Mouse (Mus musculus): Measurements from ENCODE around the gene Sorcs3.
A peak's percentile ranks its signal among the peaks of the same experiment; 100 is the strongest.

The Sorcs3 gene

DNA sequence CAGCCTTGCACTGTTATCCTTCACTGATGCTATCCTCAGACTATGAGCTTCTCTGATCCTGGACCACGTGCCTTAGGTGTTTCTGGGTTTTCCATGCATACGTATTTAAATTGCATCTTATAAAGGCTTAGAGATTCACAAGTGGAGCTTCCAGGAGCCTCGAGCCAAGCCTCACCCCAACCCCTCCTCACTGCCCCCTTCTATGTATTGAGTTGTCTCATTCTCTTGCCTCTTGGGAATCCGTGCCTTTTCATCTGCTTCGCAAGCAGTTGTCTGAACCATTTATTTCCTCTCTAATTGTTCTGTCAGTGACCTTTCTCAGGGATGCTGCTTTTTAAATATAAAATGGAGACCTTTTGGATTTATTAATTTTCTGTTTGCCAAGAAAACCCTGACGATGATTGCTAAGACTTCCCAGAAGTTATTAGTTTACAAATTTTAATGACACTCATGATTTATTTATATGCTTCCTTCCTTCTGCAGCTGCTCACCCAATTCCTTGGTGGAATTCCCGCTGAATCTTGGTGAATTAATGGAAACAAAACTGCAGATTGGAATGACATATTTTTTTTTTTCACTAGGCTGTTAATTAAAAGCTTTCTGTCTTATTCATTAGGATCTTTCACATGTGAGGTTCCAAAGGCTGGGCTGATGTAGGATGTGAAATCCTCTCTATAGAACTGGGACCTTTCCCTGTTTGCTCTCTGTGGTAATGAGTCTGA lies 199.1 kb downstream of the Sorcs3 start:
- no peak for DNase-seq

DNA sequence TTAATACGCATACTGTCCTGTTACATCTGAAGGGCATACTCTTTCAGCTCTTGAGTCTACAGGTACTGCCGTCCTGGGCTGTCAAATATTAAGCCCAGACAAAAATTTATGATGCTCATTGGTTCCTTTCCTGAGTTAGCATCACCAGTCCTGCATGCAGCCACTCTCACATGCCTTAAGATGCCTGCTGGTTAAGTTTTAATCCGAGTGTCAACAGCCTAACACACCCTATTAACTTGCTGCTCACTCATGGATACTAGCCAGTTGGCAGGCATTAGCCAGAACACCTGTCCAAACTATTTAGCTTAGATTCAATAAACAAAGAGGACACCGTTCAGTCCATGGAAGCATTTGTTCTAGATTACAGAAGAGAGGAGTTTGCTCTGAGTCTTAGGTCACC lies 202.4 kb downstream of the Sorcs3 start:
- DNase-seq, result peak; percentile 13

DNA sequence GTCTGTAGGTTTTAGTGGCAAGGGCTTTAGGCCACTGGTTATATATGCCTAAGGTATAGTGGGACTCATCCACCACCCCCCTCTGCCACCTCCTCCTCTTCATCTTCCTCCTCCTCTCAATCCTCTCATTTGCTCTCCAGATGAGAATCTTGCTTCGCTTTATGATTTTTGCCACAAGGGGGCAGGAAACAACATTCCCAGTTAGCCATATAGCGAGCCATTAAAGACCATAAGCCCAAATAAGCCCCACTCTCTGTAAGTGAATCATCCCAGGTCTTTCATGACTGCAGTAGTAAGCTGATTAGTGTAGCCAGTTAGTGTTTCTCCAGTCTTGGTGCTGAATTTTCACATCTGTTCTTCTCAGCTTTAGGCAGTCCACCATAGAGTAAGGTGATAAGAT lies 205.5 kb downstream of the Sorcs3 start:
- peak; percentile 7 for DNase-seq

DNA sequence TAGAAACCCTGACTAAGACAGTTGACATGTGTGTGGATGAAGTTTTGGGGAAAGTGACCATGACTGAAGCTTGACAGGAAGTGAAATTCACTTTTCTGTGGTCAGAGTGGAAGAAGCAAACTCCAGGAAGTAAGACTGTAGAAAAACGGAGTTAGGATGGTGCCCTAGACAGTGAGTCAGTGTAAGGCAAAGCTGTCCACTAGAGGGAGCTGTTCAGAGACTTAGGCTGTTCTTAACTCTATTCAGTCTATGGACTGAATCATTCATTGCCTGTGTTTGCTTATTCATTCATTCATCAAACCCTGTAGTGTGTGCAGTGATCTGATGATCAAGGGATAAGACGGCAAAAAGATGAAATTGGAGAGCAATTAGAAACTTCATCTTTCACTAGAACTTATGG lies 208.0 kb downstream of the Sorcs3 start:
- DNase-seq, result peak; percentile 57

DNA sequence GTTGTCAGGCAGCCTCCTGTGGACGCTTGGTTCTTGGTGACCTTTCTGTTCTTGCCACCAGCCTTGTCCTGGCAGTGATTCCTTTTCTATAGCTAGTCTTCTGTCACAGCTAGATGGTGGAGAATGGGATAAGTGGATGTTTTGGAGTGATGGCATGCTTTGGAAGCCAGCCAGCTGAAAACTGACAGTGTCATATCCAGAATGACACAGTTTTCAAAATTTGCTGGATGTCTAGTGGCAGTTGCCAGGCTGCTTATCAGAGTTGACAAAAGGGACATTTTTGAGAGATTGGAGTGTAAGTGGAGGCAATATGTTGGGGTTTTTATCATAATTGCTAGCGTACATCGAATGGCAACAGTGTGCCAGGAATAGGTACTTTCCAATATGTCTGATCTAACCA lies 212.5 kb downstream of the Sorcs3 start:
- DNase-seq, result no peak

DNA sequence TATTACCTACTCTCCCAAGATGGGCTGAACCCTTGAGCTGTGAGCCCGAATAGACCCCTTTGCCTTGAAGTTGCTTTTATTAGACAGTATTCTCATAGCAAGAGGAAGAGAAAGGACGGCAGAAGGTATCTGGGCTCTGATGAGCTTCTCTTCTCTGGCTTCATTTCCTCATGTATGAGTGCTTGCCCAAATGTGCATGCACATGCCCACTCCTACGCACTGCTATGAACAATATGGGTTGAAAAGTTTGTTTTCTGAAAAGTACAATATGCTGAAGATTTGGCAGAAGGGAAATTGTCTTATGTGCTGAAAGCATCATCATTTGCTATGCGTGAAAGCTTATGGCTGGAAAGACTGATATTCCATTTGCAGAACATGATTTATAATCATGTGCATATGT lies 223.4 kb downstream of the Sorcs3 start:
- no peak for DNase-seq

DNA sequence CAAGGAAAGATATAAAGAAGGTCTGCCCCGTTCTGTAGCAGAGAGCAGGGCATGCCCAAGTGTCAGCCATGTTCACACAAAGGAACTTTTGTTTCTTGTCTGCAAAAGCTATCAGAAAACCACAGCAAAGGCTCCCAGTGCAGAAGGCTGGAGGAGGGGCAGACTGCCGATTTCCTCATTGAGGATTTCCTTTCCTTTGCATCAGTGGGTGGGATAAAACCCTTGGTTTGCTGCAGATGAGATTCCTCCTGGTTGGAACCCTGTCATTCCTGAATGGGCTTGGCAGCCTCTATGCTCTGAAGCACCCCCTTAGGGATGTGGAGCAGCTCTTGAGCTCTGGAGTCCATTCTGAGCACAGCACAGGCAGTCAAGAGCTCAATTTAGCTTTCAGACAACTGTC lies 223.9 kb downstream of the Sorcs3 start:
- peak; percentile 53 for DNase-seq

DNA sequence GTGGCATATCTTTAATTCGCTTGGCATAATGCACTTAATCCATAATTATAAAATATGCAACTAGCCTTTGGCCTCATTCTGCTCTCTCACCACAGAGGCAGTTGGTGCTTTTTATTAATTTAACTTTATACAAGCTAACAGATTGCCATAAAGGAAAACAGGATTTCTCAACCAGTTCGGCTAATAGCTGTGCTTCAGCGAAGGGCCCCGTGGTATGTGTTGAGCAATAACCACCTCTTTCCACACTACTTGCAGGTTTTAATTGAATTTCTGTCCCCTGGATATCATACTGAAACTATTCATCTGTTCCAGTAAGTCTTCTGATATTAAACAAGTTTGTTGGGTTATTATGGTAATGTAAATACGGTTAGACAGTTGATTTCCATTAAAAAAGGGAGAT lies 224.5 kb downstream of the Sorcs3 start:
- peak; percentile 56 for DNase-seq

DNA sequence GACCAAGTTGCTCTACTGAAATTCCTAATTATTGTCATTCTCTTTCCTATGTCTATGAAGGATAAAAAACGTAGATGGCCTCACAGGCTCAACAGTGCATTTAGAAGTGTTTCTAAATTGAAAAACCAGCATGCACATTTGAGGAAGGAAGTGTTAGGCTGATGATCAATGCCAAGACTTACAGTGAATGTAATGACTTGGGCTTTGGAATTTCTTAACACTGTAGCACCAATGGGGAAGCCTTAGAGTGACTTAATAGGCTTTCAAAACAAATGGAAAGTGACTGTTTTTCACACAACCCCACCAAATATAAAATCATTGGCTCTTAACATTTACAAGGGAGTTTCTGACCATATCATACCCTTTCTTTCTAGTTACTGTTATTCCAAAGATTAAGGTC lies 232.6 kb downstream of the Sorcs3 start:
- no peak for DNase-seq

DNA sequence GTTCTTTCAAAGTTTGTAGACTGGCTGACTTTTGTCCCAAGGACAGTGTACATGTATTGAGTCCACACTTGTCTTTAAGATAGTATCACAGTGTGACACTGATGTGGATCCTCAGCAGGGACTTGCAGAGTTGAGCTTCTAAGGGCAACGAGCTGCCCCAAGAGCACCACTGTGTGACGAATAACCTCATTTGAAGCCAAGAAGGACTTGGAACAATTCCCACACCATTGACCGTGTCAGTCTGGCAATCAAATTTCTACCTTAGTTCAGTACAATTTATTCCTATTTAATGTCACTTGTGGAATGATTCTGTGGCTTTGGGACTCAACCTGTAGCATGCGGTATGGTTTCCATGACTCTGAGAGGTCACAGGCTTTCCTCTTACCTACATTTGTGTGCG lies 255.3 kb downstream of the Sorcs3 start:
- no peak for DNase-seq

DNA sequence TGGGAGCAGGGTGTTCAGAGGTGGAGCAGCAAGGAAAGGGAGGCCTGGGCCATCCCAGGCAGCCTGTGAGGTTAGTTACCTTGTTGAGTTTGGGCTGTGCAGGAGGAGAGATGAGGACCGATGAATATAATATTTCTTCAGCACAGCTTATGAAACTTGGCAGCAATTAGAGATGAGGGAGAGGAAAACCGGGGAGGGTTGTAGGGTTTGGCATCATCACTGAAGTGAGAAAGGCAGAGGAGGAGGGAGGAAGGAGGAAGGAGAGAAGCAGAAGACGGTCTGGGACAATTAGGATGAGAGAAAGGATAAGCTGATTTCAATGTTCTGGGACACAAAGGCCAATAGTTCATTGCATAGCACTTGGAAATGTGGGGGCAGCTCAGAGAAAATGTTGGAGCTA lies 256.6 kb downstream of the Sorcs3 start:
- no peak for DNase-seq

DNA sequence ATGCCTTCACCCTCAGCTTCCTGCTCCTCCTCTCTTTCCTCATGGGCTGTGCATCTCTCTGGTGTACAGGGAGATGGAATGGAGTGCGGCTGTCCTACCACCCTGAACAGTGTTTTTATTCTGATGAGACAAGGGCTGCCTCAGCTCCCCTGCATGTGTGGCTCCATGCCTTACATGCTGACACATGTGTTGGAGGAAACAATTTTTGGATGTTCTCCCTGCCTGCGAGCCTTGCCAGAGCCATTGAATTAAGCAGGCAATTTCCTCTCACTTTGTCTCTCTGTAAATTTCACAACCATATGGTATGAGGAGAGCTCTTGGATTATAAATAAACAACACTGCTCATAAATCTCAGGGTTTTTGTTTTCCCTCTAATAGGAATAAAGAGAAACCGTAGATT lies 257.7 kb downstream of the Sorcs3 start:
- DNase-seq, result no peak

DNA sequence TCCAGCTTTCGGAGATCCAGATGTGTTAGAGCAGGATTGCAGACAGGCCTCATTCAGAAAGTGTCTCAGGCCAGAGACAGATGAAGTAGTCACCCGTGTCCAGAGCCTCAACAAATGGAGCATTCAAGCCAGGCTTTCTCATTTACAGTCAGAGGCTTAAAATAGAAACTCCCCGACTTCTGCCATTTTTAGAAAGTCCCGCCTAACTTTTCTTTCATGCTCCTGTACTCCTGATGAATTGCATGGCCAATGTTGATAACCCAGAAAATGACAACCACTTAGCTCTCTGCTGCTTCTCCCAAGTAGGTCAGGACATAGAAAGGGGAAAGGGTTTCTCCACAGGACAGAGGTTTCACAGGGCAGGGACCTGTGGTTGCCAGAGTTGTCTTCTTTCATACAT lies 261.6 kb downstream of the Sorcs3 start:
- no peak for DNase-seq

DNA sequence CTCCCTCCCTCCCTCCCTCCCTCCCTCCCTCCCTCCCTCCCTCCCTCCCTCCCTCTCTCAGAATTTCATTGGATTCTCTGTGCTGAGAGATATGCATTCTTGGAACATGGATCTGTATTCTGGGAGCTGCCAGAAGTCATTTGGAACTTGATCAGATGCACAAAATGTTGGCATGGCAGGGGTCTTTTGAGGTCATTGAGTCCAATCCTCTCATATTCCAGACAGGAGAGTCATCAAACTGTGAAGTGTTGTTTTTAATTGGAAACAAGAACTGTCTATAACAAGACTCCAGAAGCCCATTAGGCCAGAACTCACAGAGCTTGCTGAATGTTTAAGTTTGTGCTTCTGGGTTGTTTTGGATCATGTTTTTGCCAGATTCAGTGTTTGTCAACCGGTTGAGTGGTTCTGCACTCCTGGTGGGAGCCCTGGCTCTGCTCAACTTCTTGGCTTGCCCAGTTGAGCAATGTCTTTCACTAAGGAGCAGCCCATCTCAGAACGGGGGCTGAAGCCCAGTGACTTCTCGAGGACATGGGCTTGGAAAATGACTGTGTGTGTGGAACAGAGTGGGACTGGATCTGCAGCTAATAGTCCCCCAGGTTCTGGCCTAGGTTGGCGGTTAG lies 264.1 kb downstream of the Sorcs3 start:
- DNase-seq, result no peak

DNA sequence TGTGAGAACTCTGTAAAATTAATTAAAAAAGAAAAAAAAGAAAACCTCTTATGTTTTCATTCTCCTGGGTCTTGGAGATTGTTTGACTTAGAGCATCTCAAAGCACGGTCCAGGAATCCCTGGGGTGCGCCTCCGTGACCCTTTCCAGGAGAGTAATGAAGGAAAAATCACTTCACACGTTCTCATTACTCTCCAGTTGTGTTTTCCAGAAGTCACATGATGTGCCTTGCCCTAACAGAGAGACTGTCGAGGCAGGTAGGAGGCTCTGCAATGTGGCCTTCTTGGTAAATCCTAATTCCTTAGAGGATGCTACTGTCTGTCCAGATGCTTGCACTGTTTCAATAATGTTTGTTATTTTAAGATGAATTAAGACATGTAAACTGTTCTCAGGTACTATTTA lies 266.1 kb downstream of the Sorcs3 start:
- no peak for DNase-seq

DNA sequence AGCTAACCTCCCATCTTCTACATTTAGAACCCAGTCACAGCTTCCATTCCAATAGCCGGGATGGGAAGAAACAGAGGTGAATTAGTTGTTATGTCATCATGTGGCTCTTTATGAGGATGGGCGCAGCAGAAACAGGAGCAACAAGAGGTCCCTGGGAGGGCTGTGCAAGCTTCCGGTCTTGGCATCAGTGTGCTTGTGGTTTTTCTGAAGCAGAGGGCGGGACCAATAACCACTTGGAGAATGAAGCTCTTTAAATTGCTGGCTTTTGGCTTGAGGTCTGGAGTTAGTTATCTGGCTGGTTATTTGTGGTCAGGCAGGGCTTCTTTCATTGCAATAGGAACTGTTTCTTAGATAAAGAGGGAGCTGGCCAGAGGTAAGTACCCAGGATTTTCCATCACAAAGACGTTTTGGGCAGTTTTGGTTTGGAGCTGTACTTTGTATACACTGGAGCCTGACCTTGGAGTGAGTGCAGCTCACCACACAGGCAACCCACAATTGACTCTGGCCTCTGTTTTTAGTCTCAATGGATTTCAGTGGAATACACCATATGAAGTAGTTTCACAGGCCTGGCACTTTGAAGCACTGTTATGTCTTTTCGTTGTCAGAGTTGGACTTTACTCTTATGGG lies 270.1 kb downstream of the Sorcs3 start:
- peak; percentile 7 for DNase-seq

DNA sequence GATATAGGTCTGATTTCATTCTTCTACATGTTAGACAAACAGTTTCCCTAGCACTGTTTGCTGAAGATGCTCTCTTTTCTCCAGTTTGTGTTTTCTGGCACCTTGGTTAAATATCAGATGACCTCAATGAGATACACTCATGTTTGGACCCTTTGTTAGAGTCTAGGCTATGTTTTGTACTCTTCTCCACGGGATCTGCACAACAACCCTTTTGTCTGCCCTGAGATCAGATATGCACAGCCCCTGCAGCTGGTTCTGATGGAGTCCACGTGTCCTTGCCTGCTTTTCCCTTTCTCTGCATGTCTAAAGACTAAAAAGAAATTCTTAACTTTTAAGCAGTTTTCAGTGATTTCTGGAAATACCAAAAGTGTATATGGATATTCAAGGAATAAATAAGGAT lies 273.0 kb downstream of the Sorcs3 start:
- DNase-seq, result no peak

DNA sequence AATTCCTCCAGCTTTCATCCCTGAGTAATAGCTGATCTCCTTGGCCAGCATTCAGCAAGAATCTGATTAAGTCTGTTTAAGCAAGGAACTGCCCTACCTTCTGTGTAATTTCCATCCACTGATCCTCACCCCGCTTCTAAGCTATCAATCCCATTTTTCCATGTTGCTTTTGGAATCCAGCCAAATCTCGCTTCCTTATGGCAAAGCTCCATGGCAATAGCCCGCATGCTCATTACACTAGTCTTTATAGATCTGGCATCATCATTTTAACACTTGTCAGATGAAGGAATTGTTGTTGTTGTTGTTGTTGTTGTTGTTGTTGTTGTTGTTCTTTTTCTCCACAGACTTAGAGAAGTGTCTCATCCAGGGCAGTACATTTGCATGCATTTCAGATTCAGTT lies 277.1 kb downstream of the Sorcs3 start:
- no peak for DNase-seq

DNA sequence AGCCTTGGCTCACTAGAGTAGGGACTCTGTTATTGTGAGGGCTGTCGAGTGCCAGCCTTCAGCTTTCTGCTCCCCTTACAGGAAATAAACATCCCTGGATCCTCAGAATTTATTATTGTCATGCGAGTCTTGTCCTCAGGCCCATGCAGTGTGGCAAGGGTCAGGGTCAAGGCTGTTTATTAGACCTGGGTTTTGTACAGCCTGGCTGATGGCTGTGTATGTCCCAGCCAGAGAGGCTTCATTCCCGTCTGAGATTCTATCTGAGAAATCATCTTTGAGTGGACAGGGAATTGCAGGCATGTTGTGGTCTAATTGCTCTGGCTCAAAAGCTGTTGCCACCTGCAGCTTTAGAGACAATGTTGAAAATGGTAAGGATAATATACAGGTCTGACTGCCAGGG lies 285.3 kb downstream of the Sorcs3 start:
- DNase-seq, result no peak

DNA sequence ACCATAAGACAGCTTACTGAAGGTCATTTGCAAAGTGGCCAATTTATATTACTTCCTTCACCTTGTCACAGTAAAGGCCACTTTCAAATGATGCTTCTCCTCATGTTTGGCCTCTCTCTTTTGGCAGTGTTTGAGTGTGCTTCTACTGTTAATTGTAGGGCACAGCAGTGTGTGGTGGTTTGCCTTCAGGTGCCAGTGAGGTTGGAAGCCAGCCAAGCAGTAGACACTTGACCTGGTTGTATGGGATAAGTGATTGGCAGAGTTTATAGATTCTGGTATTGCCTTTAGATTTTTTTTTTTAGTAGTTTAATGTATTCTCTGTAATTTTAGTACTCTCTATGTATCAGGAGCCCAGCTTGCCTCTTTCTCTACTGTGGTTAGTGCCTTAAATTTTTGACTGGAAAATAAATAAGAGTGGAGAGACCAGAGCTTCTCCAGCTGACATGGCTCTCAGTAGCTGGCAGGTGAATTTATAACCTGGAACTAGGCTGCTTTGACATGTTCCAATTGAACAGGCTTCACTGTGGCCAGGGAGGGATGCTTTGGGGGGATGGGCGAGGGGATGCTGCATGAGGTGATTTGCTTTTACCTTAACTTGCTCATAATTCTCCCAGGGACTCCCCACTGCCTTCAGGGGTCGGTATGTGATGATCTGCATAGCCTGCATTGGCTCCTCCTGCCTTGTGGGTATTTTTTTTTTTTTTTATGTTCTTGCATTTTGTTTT lies 298.2 kb downstream of the Sorcs3 start:
- DNase-seq, result peak; percentile 10

DNA sequence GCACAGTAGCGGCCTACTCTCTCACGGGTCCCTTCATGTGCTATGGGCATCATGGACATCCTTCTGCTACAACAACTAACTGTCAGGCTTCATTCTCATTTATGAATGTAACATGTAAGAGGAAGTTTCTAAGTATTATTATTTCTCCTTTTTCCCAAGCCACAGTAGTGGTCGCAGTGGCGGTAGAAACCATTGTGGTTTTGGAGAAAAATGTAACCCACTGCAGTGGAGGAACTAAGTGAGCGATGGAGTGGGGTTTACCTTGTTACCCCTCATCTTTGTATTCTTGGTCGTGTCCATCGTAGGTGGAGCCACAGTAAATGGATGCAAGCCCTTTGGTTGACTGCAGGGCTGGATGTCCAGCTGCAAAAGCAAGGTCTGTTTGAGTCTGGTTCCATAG lies 318.0 kb downstream of the Sorcs3 start:
- DNase-seq, result no peak

DNA sequence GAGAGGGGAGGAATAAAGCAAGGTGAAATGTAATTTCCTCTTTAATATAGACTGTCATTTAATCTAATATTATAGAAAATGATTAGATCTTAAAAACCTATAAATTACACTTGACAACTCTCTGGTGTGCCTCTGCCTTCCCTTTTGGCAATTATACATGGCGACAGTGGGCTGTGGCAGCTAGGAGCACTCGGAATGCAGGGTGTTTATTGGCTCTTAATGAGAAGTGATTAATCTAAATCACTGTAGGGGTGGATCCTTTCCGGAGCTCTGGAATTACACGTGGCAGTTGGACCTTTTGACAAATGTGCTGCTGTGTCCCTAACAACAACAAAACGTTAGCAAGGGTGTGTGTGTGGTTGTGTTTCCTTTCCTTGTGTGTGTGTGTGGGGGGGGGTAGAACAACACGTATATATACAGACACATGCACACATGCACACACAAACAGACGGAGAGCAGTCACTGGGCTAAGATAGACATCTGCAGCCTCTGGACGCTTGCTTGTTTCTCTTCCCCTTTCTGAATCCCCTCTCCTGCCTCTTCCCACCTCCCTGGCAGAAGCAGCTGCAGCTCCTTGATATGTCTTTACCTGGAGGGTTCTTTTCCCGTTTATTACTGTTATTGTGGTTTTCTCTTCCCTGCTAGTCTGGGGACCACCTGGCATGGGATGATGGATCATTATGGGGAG lies 318.8 kb downstream of the Sorcs3 start:
- no peak for DNase-seq

DNA sequence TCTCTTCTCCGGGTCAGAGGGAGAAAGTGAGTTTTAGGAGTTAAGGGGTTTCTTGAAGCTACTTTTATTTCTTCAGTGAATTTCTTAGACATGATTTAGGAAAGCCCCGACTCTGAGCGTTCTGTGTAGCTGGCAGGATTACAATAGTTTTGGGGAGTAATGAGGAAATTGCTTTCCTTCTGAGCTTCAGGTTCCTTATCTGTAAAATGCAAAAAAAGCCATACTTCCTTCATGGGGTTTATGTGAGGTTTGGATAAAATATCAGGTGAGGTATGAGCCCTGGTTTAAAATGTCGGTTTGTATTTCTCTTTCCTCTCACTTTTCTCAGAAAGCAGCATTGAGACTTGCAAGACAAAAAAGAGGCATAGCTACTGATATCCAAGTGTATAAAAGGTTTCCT lies 327.8 kb downstream of the Sorcs3 start:
- DNase-seq, result no peak

Data from lung, postnatal 36 days (tissue).